Mouse (Mus musculus): ENCODE measurements around the gene Olfr350.

Olfr350 gene

GRCm38 (mm10) chr2:36846010-36846409, at the start of gene Olfr350:
Olfr350 (plus strand) TSS chr2:36846310.
- no peak for DNase-seq (ENCODE audit: low read depth, low spot score)

- DNase-seq (ENCODE audit: low read depth, low spot score) = no peak
These were observed 29.2 kb upstream of the Olfr350 start, which contains the start of gene Olfr3 for GRCm38 (mm10) chr2:36816932-36817331. Olfr3 (minus strand) TSS chr2:36817032.

- no peak for DNase-seq (ENCODE audit: low read depth, low spot score)
These were observed 16.4 kb downstream of the Olfr350 start, which contains the start of gene Olfr351 for GRCm38 (mm10) chr2:36862560-36862959. Olfr351 (minus strand) TSS chr2:36862660.

GRCm38 (mm10) chr2:36868160-36868559, 22.1 kb downstream of the Olfr350 start, which contains the start of gene Olfr352:
Olfr352 (plus strand) TSS chr2:36868460.
- DNase-seq (ENCODE audit: low read depth, low spot score) = no peak

- DNase-seq (ENCODE audit: low read depth, low spot score) = no peak
These were observed 46.7 kb downstream of the Olfr350 start, which contains the start of gene Olfr353 for GRCm38 (mm10) chr2:36892836-36893235. Olfr353 (minus strand) TSS chr2:36892936.

DNA sequence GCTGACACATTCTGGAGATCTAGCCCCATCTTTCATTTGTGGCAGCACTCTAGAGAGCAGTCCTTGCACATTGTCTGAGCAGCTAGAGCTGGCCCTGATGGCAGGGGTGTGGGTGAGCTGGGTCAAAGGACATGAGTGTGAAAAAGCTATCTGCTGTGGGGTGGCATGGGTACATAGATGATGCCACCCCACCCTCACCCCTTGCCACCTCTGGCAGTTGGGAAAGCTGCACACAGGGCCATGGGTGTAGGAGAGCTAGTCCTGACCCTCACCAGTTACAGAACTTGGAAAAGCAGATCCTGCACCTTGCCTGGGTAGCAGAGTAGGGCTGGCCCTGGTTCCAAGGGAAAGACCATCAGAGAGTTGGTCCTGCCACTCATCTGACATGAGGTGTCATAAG, 51.0 kb downstream of the Olfr350 start:
- DNase-seq (ENCODE audit: low read depth, low spot score) = no peak

All from brain, embryonic 18.5 days (tissue).